Mouse (Mus musculus) megakaryocyte progenitor cell, adult 5-6 weeks (primary cell): ENCODE results near the gene Pex12. TPM values are rescaled to one million over a fixed set of nuclear protein-coding genes. Genes with fewer than 3 reads are reported as not detected.
"Not testable (repeated sequence)": the region's sequence is repeated elsewhere in the genome, so short reads cannot be mapped to it uniquely, and the experiment has no call there.

ENCODE experiments used
- ATAC-seq: replicated peaks from 2 replicates; pipeline ENCODE4 v1.8.0; 2016; ENCODE audit warnings: mild to moderate bottlenecking, moderate TSS enrichment, inconsistent platforms; ENCODE audit not compliant: poor library complexity
- total RNA-seq, 2 experiments: library from RNA; stranded (forward) in 1 of 2; stranded (reverse) in 1 of 2; fragments of 157-497, 149-512 nt in 1 of 2; fragments of 200-1000 nt in 1 of 2; gene quantifications; 2 replicates each; pipeline versions ENCODE4 v1.2.3 to v1.2.4; 2015 to 2017

Gene Pex12
- total RNA-seq, 2 experiments from 2014 or later: 4.7 to 13.0 TPM

GRCm38 (mm10) chr11:83289036-83289435 is 13.3 kb downstream of the Pex12 start:
- ATAC-seq: no peak

GRCm38 (mm10) chr11:83286566-83286965 is 15.8 kb downstream of the Pex12 start, which contains the start of gene Slfn14:
Slfn14 (minus strand) TSS chr11:83286726.
- peak; percentile 77 for ATAC-seq

GRCm38 (mm10) chr11:83285627-83286026 is 16.8 kb downstream of the Pex12 start:
- ATAC-seq: no peak

- no peak for ATAC-seq
Observed at GRCm38 (mm10) chr11:83282084-83282483, 20.3 kb downstream of the Pex12 start.

GRCm38 (mm10) chr11:83279691-83280090 is 22.7 kb downstream of the Pex12 start:
- no peak for ATAC-seq

GRCm38 (mm10) chr11:83279024-83279423 is 23.4 kb downstream of the Pex12 start:
- ATAC-seq: no peak

GRCm38 (mm10) chr11:83276251-83276650 is 26.1 kb downstream of the Pex12 start:
- ATAC-seq: no peak

GRCm38 (mm10) chr11:83271951-83272843 is 30.2 kb downstream of the Pex12 start:
- ATAC-seq: peak; percentile 45

GRCm38 (mm10) chr11:83271151-83271950 is 31.0 kb downstream of the Pex12 start:
- peak; percentile 76 for ATAC-seq

GRCm38 (mm10) chr11:83270842-83271150 is 31.6 kb downstream of the Pex12 start:
- ATAC-seq: 0 out of 2 replicates have a peak, but pooled peaks have one; percentile 1

- peak; percentile 97 for ATAC-seq
Observed at GRCm38 (mm10) chr11:83263146-83263545, 39.2 kb downstream of the Pex12 start.

GRCm38 (mm10) chr11:83262673-83263072 is 39.7 kb downstream of the Pex12 start:
- peak; percentile 68 for ATAC-seq

GRCm38 (mm10) chr11:83257211-83257610 is 45.2 kb downstream of the Pex12 start:
- not testable (repeated sequence) for ATAC-seq

Other genes starting within 250 kb of the Pex12 start
- 13.3 and 20.8 TPM in 2 replicates for gene Slfn2, start 237.5 kb downstream of the Pex12 start, total RNA-seq (2015)
- gene Slfn2, start 237.5 kb downstream of the Pex12 start, total RNA-seq (2017): 38.8 and 50.9 TPM in 2 replicates
- gene Slfn1, start 185.7 kb downstream of the Pex12 start, total RNA-seq (2015): 2.7 and 3.3 TPM in 2 replicates
- 5.4 and 5.8 TPM in 2 replicates for gene Slfn1, start 185.7 kb downstream of the Pex12 start, total RNA-seq (2017)
- 19.0 and 22.5 TPM in 2 replicates for gene Slfn4, start 127.4 kb downstream of the Pex12 start, total RNA-seq (2015)
- gene Slfn4, start 127.4 kb downstream of the Pex12 start, total RNA-seq (2017): 7.9 and 9.8 TPM in 2 replicates
- gene Slfn3, start 111.3 kb downstream of the Pex12 start, total RNA-seq (2015): 21.3 and 22.2 TPM in 2 replicates
- gene Slfn3, start 111.3 kb downstream of the Pex12 start, total RNA-seq (2017): 26.4 and 30.4 TPM in 2 replicates
- gene Slfn14, start 15.9 kb downstream of the Pex12 start, total RNA-seq (2015): 0.24 TPM in 1 of 2 replicates, not detected in the other
- not detected in 2 replicates for gene Slfn14, start 15.9 kb downstream of the Pex12 start, total RNA-seq (2017)
- gene Ap2b1, start 3.6 kb downstream of the Pex12 start, total RNA-seq (2015): 52.4 and 58.5 TPM in 2 replicates
- 51.3 and 67.6 TPM in 2 replicates for gene Ap2b1, start 3.6 kb downstream of the Pex12 start, total RNA-seq (2017)
- gene Rasl10b, start 106.6 kb upstream of the Pex12 start, total RNA-seq (2015): not detected in 2 replicates
- 0.14 TPM in 1 of 2 replicates, not detected in the other for gene Rasl10b, start 106.6 kb upstream of the Pex12 start, total RNA-seq (2017)
- gene Gas2l2, start 126.9 kb upstream of the Pex12 start, total RNA-seq (2015): 0.15 and 0.30 TPM in 2 replicates
- 0.20 and 0.21 TPM in 2 replicates for gene Gas2l2, start 126.9 kb upstream of the Pex12 start, total RNA-seq (2017)
- 30.8 and 38.7 TPM in 2 replicates for gene 1700020L24Rik, start 135.1 kb upstream of the Pex12 start, total RNA-seq (2015)
- 77.0 and 80.6 TPM in 2 replicates for gene 1700020L24Rik, start 135.1 kb upstream of the Pex12 start, total RNA-seq (2017)
- gene Mmp28, start 160.5 kb upstream of the Pex12 start, total RNA-seq (2015): 4.7 and 7.2 TPM in 2 replicates
- gene Mmp28, start 160.5 kb upstream of the Pex12 start, total RNA-seq (2017): 3.4 and 5.0 TPM in 2 replicates
- 68.8 and 73.2 TPM in 2 replicates for gene Taf15, start 170.5 kb upstream of the Pex12 start, total RNA-seq (2015)
- gene Taf15, start 170.5 kb upstream of the Pex12 start, total RNA-seq (2017): 25.2 and 49.7 TPM in 2 replicates
- not detected in 2 replicates for gene Heatr9, start 219.6 kb upstream of the Pex12 start, total RNA-seq (2015)
- not detected in 2 replicates for gene Heatr9, start 219.6 kb upstream of the Pex12 start, total RNA-seq (2017)
- 1.1 and 4.7 TPM in 2 replicates for gene Ccl5, start 227.9 kb upstream of the Pex12 start, total RNA-seq (2015)
- gene Ccl5, start 227.9 kb upstream of the Pex12 start, total RNA-seq (2017): 0.92 and 3.2 TPM in 2 replicates